Mouse (Mus musculus): Measurements from ENCODE around the gene Wdr4. TPM values are rescaled to one million over a fixed set of nuclear protein-coding genes. Genes with fewer than 3 reads are reported as not detected.
A peak's percentile ranks its signal among the peaks of the same experiment; 100 is the strongest.

Gene Wdr4
- polyA plus RNA-seq, 1 experiment from 2014 or later = 45.3 TPM

GRCm38 (mm10) chr17:31452816-31453215 is 67.0 kb downstream of the Wdr4 start:
- Histone ChIP-seq H3K27me3 (replicated peaks) (no peaks in the 10 kb centered on the region), H3K27ac (peak overlapping the region; percentile 92), H3K4me1 (replicated peaks) (peaks cover 55% of the 10 kb centered on the region)

DNA sequence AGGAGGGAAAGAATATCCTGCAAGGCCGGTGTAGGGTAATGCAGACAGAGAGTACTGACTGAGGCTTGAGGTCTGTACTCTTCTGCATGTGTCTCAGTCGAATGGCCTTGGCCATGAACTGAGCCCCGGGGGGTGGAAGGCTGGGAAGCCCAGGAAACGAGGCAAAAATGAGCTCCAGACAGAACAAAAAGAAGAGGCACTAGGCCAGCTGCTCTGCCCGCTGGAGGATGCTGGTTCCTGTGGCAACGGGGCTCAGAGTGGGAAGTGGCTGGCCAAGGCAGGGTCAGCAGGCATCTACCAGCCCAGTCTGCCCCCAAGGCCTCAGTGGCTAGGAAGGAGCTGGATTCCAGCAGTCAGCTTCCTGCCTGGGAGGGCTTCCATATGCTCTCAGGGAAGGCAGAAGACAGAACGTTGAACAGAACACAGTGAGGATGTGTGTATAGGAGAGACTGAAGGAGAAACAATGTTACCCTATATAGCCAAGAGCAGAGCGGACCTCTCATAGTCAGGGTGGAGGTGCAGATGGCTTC is 68.5 kb downstream of the Wdr4 start:
- Histone ChIP-seq H3K36me3 (peaks cover 15% of the 10 kb centered on the region), H3K4me1 (replicated peaks) (peaks cover 40% of the 10 kb centered on the region), H3K9ac (no peak overlapping the region), H3K27ac (peak overlapping the region; percentile 95), H3K4me2 (replicated peaks) (no peak overlapping the region), H3K9me3 (no peaks in the 10 kb centered on the region), H3K4me3 (replicated peaks) (no peak overlapping the region), H3K27me3 (replicated peaks) (no peaks in the 10 kb centered on the region)
- peak; percentile 48 for ATAC-seq
- 41% methylated on average over 8 of the region's 8 CpGs for WGBS

More at GRCm38 (mm10) chr17:31452816-31453215, 67.0 kb downstream of the Wdr4 start:
- no peak for ATAC-seq
- H3K9ac ChIP-seq = no peak overlapping the region
- WGBS = 47% methylated on average over 2 of the region's 2 CpGs
- H3K9me3 ChIP-seq = no peaks in the 10 kb centered on the region
- no peak overlapping the region for H3K4me2 ChIP-seq (replicated peaks)
- H3K36me3 ChIP-seq = peaks cover 10% of the 10 kb centered on the region
- no peak overlapping the region for H3K4me3 ChIP-seq (replicated peaks)

DNA sequence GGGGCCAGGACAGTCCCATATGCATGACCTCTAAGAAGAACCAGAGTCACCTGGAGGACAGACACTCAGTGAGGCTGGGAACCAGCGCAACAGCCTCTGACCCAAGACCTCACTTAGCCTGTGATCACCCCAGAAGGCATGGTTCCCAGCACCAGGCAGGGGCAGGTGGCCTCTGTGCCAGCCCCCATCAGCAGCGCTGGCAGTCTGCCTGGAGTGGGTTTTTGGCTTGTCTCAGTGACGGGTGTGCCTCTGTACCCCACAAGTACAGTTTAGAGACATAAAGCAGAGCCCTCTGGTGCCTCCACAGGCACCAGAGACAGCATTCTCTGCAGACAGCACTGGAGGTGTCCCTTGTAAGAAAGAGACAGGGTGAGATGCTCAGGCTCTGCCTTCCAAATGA is 69.6 kb downstream of the Wdr4 start:
- Histone ChIP-seq H3K4me2 (replicated peaks) (no peak overlapping the region), H3K27ac (peak overlapping the region; percentile 95), H3K4me1 (replicated peaks) (peaks cover 36% of the 10 kb centered on the region), H3K9me3 (no peaks in the 10 kb centered on the region), H3K4me3 (replicated peaks) (no peak overlapping the region), H3K27me3 (replicated peaks) (no peaks in the 10 kb centered on the region), H3K36me3 (peaks cover 15% of the 10 kb centered on the region; the same call in 1 of the 2 replicates), H3K9ac (0 out of 2 replicates have a peak overlapping the region, but pooled peaks have one; percentile 13)
- WGBS = 57% methylated on average over 3 of the region's 3 CpGs
- no peak for ATAC-seq

- no peaks in the 10 kb centered on the region for H3K27me3 ChIP-seq (replicated peaks)
- H3K9ac ChIP-seq = no peak overlapping the region
- peaks cover 15% of the 10 kb centered on the region; the same call in 1 of the 2 replicates for H3K36me3 ChIP-seq
- peaks cover 41% of the 10 kb centered on the region for H3K4me1 ChIP-seq (replicated peaks)
- H3K4me3 ChIP-seq (replicated peaks) = no peak overlapping the region
- no peak for ATAC-seq
- no peak overlapping the region for H3K27ac ChIP-seq
- 63% methylated on average over 1 of the region's 1 CpGs for WGBS
- H3K4me2 ChIP-seq (replicated peaks) = no peak overlapping the region
- H3K9me3 ChIP-seq = no peaks in the 10 kb centered on the region
Measured at GRCm38 (mm10) chr17:31448519-31448918, 71.3 kb downstream of the Wdr4 start.

- H3K4me2 ChIP-seq (replicated peaks) = no peak overlapping the region
- no peak overlapping the region for H3K27ac ChIP-seq
- H3K4me1 ChIP-seq (replicated peaks) = peaks cover 41% of the 10 kb centered on the region
- 74% methylated on average over 5 of the region's 5 CpGs for WGBS
- ATAC-seq = no peak
- no peak overlapping the region for H3K4me3 ChIP-seq (replicated peaks)
- H3K9me3 ChIP-seq = no peaks in the 10 kb centered on the region
- no peaks in the 10 kb centered on the region for H3K27me3 ChIP-seq (replicated peaks)
- no peak overlapping the region for H3K9ac ChIP-seq
- peaks cover 15% of the 10 kb centered on the region; the same call in 1 of the 2 replicates for H3K36me3 ChIP-seq
Measured at GRCm38 (mm10) chr17:31447766-31448165, 72.0 kb downstream of the Wdr4 start.

DNA sequence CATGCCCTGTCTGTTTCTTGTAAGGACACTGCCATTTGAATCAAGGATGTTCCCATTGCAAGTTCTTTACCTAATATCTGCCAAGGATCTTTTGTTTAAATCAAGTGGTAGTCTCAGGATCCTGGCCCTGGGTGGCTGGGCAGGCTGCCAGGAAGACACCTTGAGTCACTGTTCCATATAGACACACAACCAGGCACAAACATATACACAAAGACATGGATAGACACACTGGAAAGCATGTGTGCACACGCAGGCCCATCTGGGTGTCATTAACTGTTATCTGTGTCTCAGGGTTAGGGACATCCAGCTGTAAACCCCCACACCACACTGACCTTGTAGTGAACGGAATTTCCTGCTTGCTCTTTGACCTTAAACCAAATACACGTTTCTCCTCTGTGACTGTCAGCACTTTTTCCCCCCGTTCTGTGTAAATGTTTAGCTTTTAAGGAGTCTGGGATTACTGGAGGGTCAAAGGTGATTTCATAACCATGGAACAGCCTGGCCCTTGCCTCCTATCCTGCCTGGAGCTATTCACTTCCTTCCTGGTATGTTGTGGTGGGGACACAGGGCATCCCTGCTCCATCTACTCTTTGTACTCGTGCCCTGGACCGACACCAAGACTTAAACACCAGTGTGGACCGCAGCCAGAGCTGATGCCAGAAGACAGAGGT is 74.6 kb downstream of the Wdr4 start:
- 13% methylated on average over 7 of the region's 7 CpGs for WGBS
- peak overlapping the region; percentile 69 for H3K27ac ChIP-seq
- ATAC-seq = peak; percentile 88

More for the DNA sequence above, 74.6 kb downstream of the Wdr4 start:
- no peaks in the 10 kb centered on the region for H3K9me3 ChIP-seq
- H3K4me1 ChIP-seq (replicated peaks) = peaks cover 34% of the 10 kb centered on the region
- no peak overlapping the region for H3K4me2 ChIP-seq (replicated peaks)
- H3K9ac ChIP-seq = no peak overlapping the region
- H3K27me3 ChIP-seq (replicated peaks) = no peaks in the 10 kb centered on the region
- peaks cover 16% of the 10 kb centered on the region; the same call in 1 of the 2 replicates for H3K36me3 ChIP-seq
- H3K4me3 ChIP-seq (replicated peaks) = no peak overlapping the region

Other genes starting within 250 kb of the Wdr4 start
- gene Rsph1, start 242.6 kb downstream of the Wdr4 start, polyA plus RNA-seq (2015; fragmentation: Nextera tagmentation; extraction: Ambion mirVana) = 1.1 and 1.3 TPM in 2 replicates
- gene Slc37a1, start 233.2 kb downstream of the Wdr4 start, polyA plus RNA-seq (2015; fragmentation: Nextera tagmentation; extraction: Ambion mirVana) = 18.4 and 22.7 TPM in 2 replicates
- gene Pde9a, start 133.8 kb downstream of the Wdr4 start, polyA plus RNA-seq (2015; fragmentation: Nextera tagmentation; extraction: Ambion mirVana) = 52.0 and 55.3 TPM in 2 replicates
- gene Ndufv3, start 135 bp upstream of the Wdr4 start, polyA plus RNA-seq (2015; fragmentation: Nextera tagmentation; extraction: Ambion mirVana) = 404 and 457 TPM in 2 replicates
- 28.5 and 29.8 TPM in 2 replicates for gene Pknox1, start 44.8 kb upstream of the Wdr4 start, polyA plus RNA-seq (2015; fragmentation: Nextera tagmentation; extraction: Ambion mirVana)
- gene Cbs, start 117.3 kb upstream of the Wdr4 start, polyA plus RNA-seq (2015; fragmentation: Nextera tagmentation; extraction: Ambion mirVana) = 9.5 and 20.6 TPM in 2 replicates
- 278 and 287 TPM in 2 replicates for gene U2af1, start 138.9 kb upstream of the Wdr4 start, polyA plus RNA-seq (2015; fragmentation: Nextera tagmentation; extraction: Ambion mirVana)
- 0.15 and 0.16 TPM in 2 replicates for gene Cryaa, start 157.8 kb upstream of the Wdr4 start, polyA plus RNA-seq (2015; fragmentation: Nextera tagmentation; extraction: Ambion mirVana)

Data from intestine, embryonic 15.5 days (tissue).